Mouse (Mus musculus) heart, embryonic 12.5 days (tissue): ENCODE measurements around the gene Gpr158. TPM values are rescaled to one million over a fixed set of nuclear protein-coding genes. Genes with fewer than 3 reads are reported as not detected.
"Not testable (repeated sequence)": the region's sequence is repeated elsewhere in the genome, so short reads cannot be mapped to it uniquely, and the experiment has no call there.

Experiments
- ATAC-seq: fragments of 200-750 bp; cut with Nextera tagmentation; 2 replicates; pipeline ENCODE4 v1.8.0; 2017; ENCODE audit warnings: moderate TSS enrichment, moderate library complexity; ENCODE audit not compliant: insufficient number of reproducible peaks, low FRiP score
- H3K27ac ChIP-seq: fragments of 300-500 bp; sonication (generic); 2 replicates; pipeline ENCODE4 v1.5.1; 2016; ENCODE audit warnings: mild to moderate bottlenecking, moderate library complexity; ENCODE audit not compliant: poor library complexity, severe bottlenecking
- H3K27me3 ChIP-seq: fragments of 300-500 bp; sonication (generic); replicated peaks from 2 replicates; pipeline ENCODE4 v1.6.1; 2016; ENCODE audit warnings: mild to moderate bottlenecking, moderate library complexity
- H3K36me3 ChIP-seq: fragments of 300-500 bp; sonication (generic); 2 replicates; pipeline ENCODE4 v1.6.1; 2016; ENCODE audit warnings: mild to moderate bottlenecking, moderate library complexity
- H3K4me1 ChIP-seq: fragments of 300-500 bp; sonication (generic); replicated peaks from 2 replicates; pipeline ENCODE4 v1.6.1; 2016; ENCODE audit warnings: mild to moderate bottlenecking
- H3K4me2 ChIP-seq: fragments of 300-500 bp; sonication (generic); 2 replicates; pipeline ENCODE4 v1.6.1; 2016; ENCODE audit warnings: mild to moderate bottlenecking, moderate library complexity
- H3K4me3 ChIP-seq: fragments of 300-500 bp; sonication (generic); 2 replicates; pipeline ENCODE4 v1.5.1; 2016; ENCODE audit warnings: mild to moderate bottlenecking
- H3K9ac ChIP-seq: fragments of 300-500 bp; sonication (generic); 2 replicates; pipeline ENCODE4 v1.6.1; 2016; ENCODE audit warnings: mild to moderate bottlenecking, moderate library complexity
- H3K9me3 ChIP-seq: fragments of 300-500 bp; sonication (generic); replicated peaks from 2 replicates; pipeline ENCODE4 v1.6.1; 2016; ENCODE audit warnings: mild to moderate bottlenecking, moderate library complexity
- WGBS: fragments of 180-500 bp; shearing (Covaris S2); methylation state at CpG from one replicate; pipeline ENCODE4 v1.1.7; 2016; 5-methylcytosine and 5-hydroxymethylcytosine counted together
- polyA plus RNA-seq: library from polyadenylated mRNA; unstranded; fragments of >200 nt; fragmentation: Nextera tagmentation; extraction: Ambion mirVana; gene quantifications from 2 replicates; pipeline ENCODE4 v1.2.1, GENCODE M21; 2016

Gene Gpr158
- polyA plus RNA-seq, 1 experiment from 2014 or later = not detected

DNA sequence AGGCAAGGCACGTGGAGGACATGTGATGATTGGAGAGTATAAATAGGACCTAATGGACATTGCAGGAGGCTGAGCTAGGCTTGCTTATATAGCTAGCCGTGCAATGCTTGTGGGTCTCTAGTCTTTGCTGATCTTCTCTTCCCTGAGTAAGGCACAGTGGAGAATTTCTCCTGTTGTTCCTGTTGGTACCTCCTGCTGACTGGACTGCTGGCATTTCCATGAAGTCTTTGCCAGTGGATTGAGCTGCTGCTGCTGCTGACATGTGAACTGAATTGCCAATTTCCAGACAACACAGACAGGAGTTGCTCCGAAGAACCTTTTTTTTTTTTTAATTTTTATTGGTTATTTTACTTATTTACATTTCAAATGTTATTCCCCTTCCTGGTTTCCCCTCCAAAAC, 41.5 kb downstream of the Gpr158 start:
- Histone ChIP-seq H3K27ac (no peak overlapping the region), H3K36me3 (no peaks in the 10 kb centered on the region), H3K9ac (no peak overlapping the region), H3K9me3 (no peaks in the 10 kb centered on the region), H3K4me1 (no peaks in the 10 kb centered on the region), H3K27me3 (no peaks in the 10 kb centered on the region), H3K4me2 (no peak overlapping the region), H3K4me3 (no peak overlapping the region)
- 75% methylated on average over 3 of the region's 3 CpGs for WGBS
- no peak for ATAC-seq

- H3K9me3 ChIP-seq = no peaks in the 10 kb centered on the region
- no peak for ATAC-seq
- no peaks in the 10 kb centered on the region for H3K27me3 ChIP-seq
- H3K4me2 ChIP-seq = no peak overlapping the region
- no peaks in the 10 kb centered on the region for H3K4me1 ChIP-seq
- no peak overlapping the region for H3K27ac ChIP-seq
- H3K36me3 ChIP-seq = no peaks in the 10 kb centered on the region
- no peak overlapping the region for H3K4me3 ChIP-seq
- 75% methylated on average over 2 of the region's 2 CpGs for WGBS
- H3K9ac ChIP-seq = no peak overlapping the region
Observed at GRCm38 (mm10) chr2:21430288-21430687, 62.9 kb downstream of the Gpr158 start.

GRCm38 (mm10) chr2:21431182-21431581, 63.8 kb downstream of the Gpr158 start:
- Histone ChIP-seq H3K4me2 (no peak overlapping the region), H3K4me1 (no peaks in the 10 kb centered on the region), H3K27me3 (no peaks in the 10 kb centered on the region), H3K4me3 (no peak overlapping the region), H3K36me3 (no peaks in the 10 kb centered on the region), H3K9me3 (no peaks in the 10 kb centered on the region), H3K9ac (no peak overlapping the region), H3K27ac (no peak overlapping the region)
- ATAC-seq = no peak
- WGBS = 71% methylated on average over 6 of the region's 6 CpGs

- Histone ChIP-seq H3K27me3 (no peaks in the 10 kb centered on the region), H3K4me3 (no peak overlapping the region), H3K9me3 (no peaks in the 10 kb centered on the region), H3K27ac (no peak overlapping the region), H3K9ac (no peak overlapping the region), H3K4me1 (no peaks in the 10 kb centered on the region), H3K4me2 (no peak overlapping the region), H3K36me3 (no peaks in the 10 kb centered on the region)
- 73% methylated on average over 3 of the region's 3 CpGs for WGBS
- no peak for ATAC-seq
Observed at GRCm38 (mm10) chr2:21439626-21440025, 72.3 kb downstream of the Gpr158 start.

- H3K9me3 ChIP-seq, H3K9ac ChIP-seq, H3K4me2 ChIP-seq, H3K27me3 ChIP-seq, H3K4me3 ChIP-seq, H3K27ac ChIP-seq, H3K36me3 ChIP-seq, H3K4me1 ChIP-seq, ATAC-seq: not testable (repeated sequence)
- 73% methylated on average over 4 of the region's 4 CpGs for WGBS
Observed at GRCm38 (mm10) chr2:21460606-21461005, 93.3 kb downstream of the Gpr158 start.

GRCm38 (mm10) chr2:21474957-21475356, 107.6 kb downstream of the Gpr158 start:
- Histone ChIP-seq H3K4me3 (no peak overlapping the region), H3K4me1 (no peaks in the 10 kb centered on the region), H3K27me3 (no peaks in the 10 kb centered on the region), H3K27ac (no peak overlapping the region), H3K9ac (no peak overlapping the region), H3K36me3 (no peaks in the 10 kb centered on the region), H3K9me3 (no peaks in the 10 kb centered on the region), H3K4me2 (no peak overlapping the region)
- no peak for ATAC-seq
- 82% methylated on average over 2 of the region's 2 CpGs for WGBS

DNA sequence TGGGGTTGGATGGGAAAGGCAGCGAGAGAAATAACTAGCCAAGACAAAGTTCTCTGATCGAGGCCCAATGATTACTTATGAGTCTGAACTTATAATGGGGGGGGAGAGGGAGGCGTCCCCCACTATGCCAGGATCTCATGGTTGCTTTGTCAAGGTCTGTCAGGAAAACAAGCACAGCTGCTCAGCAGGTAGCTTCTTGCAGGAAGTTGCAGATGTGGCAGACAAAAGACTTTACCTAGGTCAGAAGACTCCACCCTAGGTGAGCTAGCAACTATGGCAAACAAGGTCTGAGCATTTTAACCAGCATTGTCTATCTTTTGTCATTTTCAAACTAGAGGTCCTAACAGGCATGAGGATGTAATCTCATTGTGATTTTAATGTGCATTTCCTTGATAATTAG, 129.5 kb downstream of the Gpr158 start:
- Histone ChIP-seq H3K4me1 (no peaks in the 10 kb centered on the region), H3K36me3 (no peaks in the 10 kb centered on the region), H3K4me2 (no peak overlapping the region), H3K27ac (no peak overlapping the region), H3K9ac (no peak overlapping the region), H3K4me3 (no peak overlapping the region), H3K27me3 (no peaks in the 10 kb centered on the region), H3K9me3 (no peaks in the 10 kb centered on the region)
- no peak for ATAC-seq
- 66% methylated on average over 3 of the region's 3 CpGs for WGBS

DNA sequence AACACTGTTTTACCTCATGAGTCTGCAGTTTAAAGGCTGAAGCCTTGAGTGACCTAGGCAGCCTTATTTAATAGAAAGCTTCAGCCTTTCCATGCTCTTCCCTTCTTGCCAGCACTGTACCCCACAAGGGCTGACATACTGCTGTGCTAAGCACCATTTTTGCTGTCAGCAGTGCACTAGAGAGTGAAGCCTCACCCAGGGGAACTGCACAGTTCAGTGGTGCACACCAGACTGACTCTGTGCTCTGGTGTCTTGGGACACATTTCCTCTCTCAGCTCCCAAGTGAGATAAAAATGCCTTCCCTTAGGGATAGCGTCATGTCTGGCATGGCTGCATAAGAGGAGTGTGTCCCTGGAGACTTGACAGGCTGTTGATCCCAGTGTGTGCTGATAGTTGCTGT, 130.6 kb downstream of the Gpr158 start:
- H3K4me1 ChIP-seq = no peaks in the 10 kb centered on the region
- H3K9me3 ChIP-seq = no peaks in the 10 kb centered on the region
- no peak overlapping the region for H3K4me2 ChIP-seq
- WGBS = 35% methylated on average over 1 of the region's 1 CpGs
- no peaks in the 10 kb centered on the region for H3K27me3 ChIP-seq
- no peak overlapping the region for H3K9ac ChIP-seq
- H3K4me3 ChIP-seq = no peak overlapping the region
- H3K27ac ChIP-seq = no peak overlapping the region
- H3K36me3 ChIP-seq = no peaks in the 10 kb centered on the region
- no peak for ATAC-seq

- H3K4me2 ChIP-seq = no peak overlapping the region
- ATAC-seq = no peak
- H3K9me3 ChIP-seq = no peaks in the 10 kb centered on the region
- 73% methylated on average over 2 of the region's 2 CpGs for WGBS
- no peak overlapping the region for H3K9ac ChIP-seq
- no peaks in the 10 kb centered on the region for H3K36me3 ChIP-seq
- H3K27me3 ChIP-seq = no peaks in the 10 kb centered on the region
- no peak overlapping the region for H3K27ac ChIP-seq
- no peaks in the 10 kb centered on the region for H3K4me1 ChIP-seq
- no peak overlapping the region for H3K4me3 ChIP-seq
Observed at GRCm38 (mm10) chr2:21499399-21499798, 132.1 kb downstream of the Gpr158 start.

GRCm38 (mm10) chr2:21507449-21507848, 140.1 kb downstream of the Gpr158 start:
- H3K4me1 ChIP-seq = no peaks in the 10 kb centered on the region
- no peak overlapping the region for H3K4me2 ChIP-seq
- no peak for ATAC-seq
- H3K27ac ChIP-seq = no peak overlapping the region
- no peaks in the 10 kb centered on the region for H3K9me3 ChIP-seq
- H3K9ac ChIP-seq = no peak overlapping the region
- 61% methylated on average over 1 of the region's 1 CpGs for WGBS
- H3K36me3 ChIP-seq = no peaks in the 10 kb centered on the region
- H3K27me3 ChIP-seq = no peaks in the 10 kb centered on the region
- H3K4me3 ChIP-seq = no peak overlapping the region

DNA sequence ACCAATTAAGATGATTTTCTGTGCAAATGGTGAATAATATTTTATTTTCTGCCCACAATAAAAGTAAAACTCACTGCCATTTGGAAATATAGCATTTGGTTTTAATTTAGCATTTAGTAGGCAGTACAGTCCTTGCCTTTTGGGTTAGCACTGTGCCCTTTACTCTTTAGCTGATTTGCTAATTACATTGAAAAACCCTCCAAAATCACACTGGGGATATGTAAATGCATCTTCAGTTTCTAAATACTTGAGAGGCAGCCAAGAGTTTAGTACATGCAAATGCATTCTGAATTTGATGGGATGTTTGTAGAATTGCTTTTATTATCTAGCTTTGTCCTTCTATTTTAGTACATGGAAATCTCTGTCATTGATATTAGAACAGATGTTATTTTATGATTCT, 163.4 kb downstream of the Gpr158 start:
- Histone ChIP-seq H3K9ac (no peak overlapping the region), H3K4me2 (no peak overlapping the region), H3K36me3 (no peaks in the 10 kb centered on the region), H3K4me1 (no peaks in the 10 kb centered on the region), H3K9me3 (no peaks in the 10 kb centered on the region), H3K4me3 (no peak overlapping the region), H3K27me3 (no peaks in the 10 kb centered on the region), H3K27ac (no peak overlapping the region)
- ATAC-seq = no peak

DNA sequence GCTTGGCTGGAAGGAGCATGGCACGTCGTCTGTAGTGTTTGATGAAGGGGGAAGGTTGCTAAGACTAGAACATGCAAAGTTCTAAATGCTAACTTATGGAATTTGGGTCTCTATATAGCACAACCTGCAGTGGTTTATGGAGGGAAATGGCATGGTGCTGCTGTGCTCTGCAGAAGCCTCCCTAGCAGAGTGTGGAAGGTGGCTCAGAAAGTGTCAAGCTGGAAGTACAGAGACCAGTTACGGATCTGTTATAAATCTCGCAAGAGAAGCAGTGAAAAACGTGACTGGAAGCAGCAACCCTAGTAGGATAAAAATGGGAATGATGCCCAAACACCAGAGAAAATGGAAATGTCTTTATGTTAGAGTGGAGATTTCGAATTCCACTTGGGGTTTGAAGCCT, 251.8 kb downstream of the Gpr158 start:
- Histone ChIP-seq H3K36me3 (no peaks in the 10 kb centered on the region), H3K4me1 (no peaks in the 10 kb centered on the region), H3K4me3 (no peak overlapping the region), H3K27ac (no peak overlapping the region), H3K4me2 (no peak overlapping the region), H3K9ac (no peak overlapping the region), H3K9me3 (no peaks in the 10 kb centered on the region), H3K27me3 (no peaks in the 10 kb centered on the region)
- no peak for ATAC-seq
- WGBS = 59% methylated on average over 6 of the region's 6 CpGs
